Mouse (Mus musculus) CH12.LX (cell line): ENCODE results near the gene Csnk2b. TPM values are rescaled to one million over a fixed set of nuclear protein-coding genes. Genes with fewer than 3 reads are reported as not detected.

Experiments used
- DNase-seq: peaks from one replicate; pipeline ENCODE4 v3.0.0-alpha.2; 2013; ENCODE audit errors: extremely low read depth
- H3K27ac ChIP-seq: 2 replicates; pipeline ENCODE4 v1.5.1; 2012; ENCODE audit warnings: low read depth, mild to moderate bottlenecking, control low read depth, moderate library complexity; ENCODE audit not compliant: insufficient read depth
- H3K27me3 ChIP-seq: replicated peaks from 2 replicates; pipeline ENCODE3; 2012; ENCODE audit warnings: inconsistent platforms
- H3K36me3 ChIP-seq, 2 experiments: replicated peaks in 1 of 2; 2 replicates each; pipeline versions ENCODE3 to v1.6.1; 2012; ENCODE audit warnings: inconsistent platforms in 1 of 2, low read length in 1 of 2, mild to moderate bottlenecking in 1 of 2, mixed read lengths in 1 of 2, moderate library complexity in 1 of 2; ENCODE audit not compliant: control insufficient read depth in 1 of 2, insufficient read depth in 1 of 2
- H3K4me1 ChIP-seq, 2 experiments: 2 replicates each; pipeline ENCODE4 v1.6.1; 2012; ENCODE audit warnings: inconsistent platforms in 1 of 2, moderate library complexity in 1 of 2; ENCODE audit not compliant: insufficient read depth in 2 of 2, control insufficient read depth in 1 of 2
- H3K4me2 ChIP-seq: 2 replicates; pipeline ENCODE4 v1.6.1; 2012; ENCODE audit warnings: low read depth, mild to moderate bottlenecking, control low read depth; ENCODE audit not compliant: poor library complexity, insufficient read depth, severe bottlenecking
- H3K4me3 ChIP-seq, 3 experiments: fragments of 150-350 bp in 1 of 3; sonication (generic) in 1 of 3; replicated peaks in 1 of 3; 2 replicates each; pipeline versions ENCODE3 to v1.5.1; 2011 to 2012; ENCODE audit warnings: low read depth in 2 of 3, low read length in 2 of 3, mild to moderate bottlenecking in 2 of 3, moderate library complexity in 2 of 3, control low read depth in 1 of 3, improper control_type of control experiment in 1 of 3, inconsistent platforms in 1 of 3, mixed read lengths in 1 of 3; ENCODE audit not compliant: poor library complexity in 1 of 3
- H3K79me2 ChIP-seq: replicated peaks from 2 replicates; pipeline ENCODE4 v1.6.1; 2012; ENCODE audit warnings: mild to moderate bottlenecking, moderate library complexity; ENCODE audit not compliant: control insufficient read depth, poor library complexity, insufficient read depth, severe bottlenecking; ENCODE audit errors: extremely low read depth
- H3K9ac ChIP-seq: 2 replicates; pipeline ENCODE4 v1.6.1; 2012; ENCODE audit warnings: low read depth, mild to moderate bottlenecking, control low read depth, moderate library complexity; ENCODE audit not compliant: insufficient read depth
- H3K9me3 ChIP-seq: replicated peaks from 2 replicates; pipeline ENCODE3; 2012; ENCODE audit warnings: low read length, inconsistent platforms, mixed read lengths
- BHLHE40 ChIP-seq: IDR thresholded peaks from 2 replicates; pipeline ENCODE4 v1.6.1; 2011; ENCODE audit warnings: mild to moderate bottlenecking, low read depth, low read length, improper control_type of control experiment
- CTCF ChIP-seq, 2 experiments: IDR thresholded peaks in 1 of 2; conservative IDR thresholded peaks in 1 of 2; 2 replicates each; pipeline ENCODE4 v1.5.1; 2011 to 2012; ENCODE audit warnings: low read depth in 2 of 2, low read length in 2 of 2, improper control_type of control experiment in 1 of 2, inconsistent platforms in 1 of 2, mild to moderate bottlenecking in 1 of 2, moderate library complexity in 1 of 2
- EP300 ChIP-seq: IDR thresholded peaks from 2 replicates; pipeline ENCODE4 v1.6.1; 2011; ENCODE audit warnings: low read length, improper control_type of control experiment
- GABPA ChIP-seq: IDR thresholded peaks from 2 replicates; pipeline ENCODE4 v1.6.1; 2012; ENCODE audit warnings: low read depth, low read length, improper control_type of control experiment, inconsistent platforms; ENCODE audit not compliant: insufficient replicate concordance
- HCFC1 ChIP-seq: IDR thresholded peaks from 2 replicates; pipeline ENCODE4 v1.6.1; 2012; ENCODE audit warnings: low read depth, mild to moderate bottlenecking, inconsistent platforms, low read length, improper control_type of control experiment
- IRF4 ChIP-seq: IDR thresholded peaks from 2 replicates; pipeline ENCODE4 v1.6.1; 2014; ENCODE audit warnings: low read depth, mild to moderate bottlenecking, inconsistent platforms, low read length, improper control_type of control experiment
- KAT2A ChIP-seq: IDR thresholded peaks from 2 replicates; pipeline ENCODE4 v1.6.1; 2012; ENCODE audit warnings: low read length, improper control_type of control experiment, inconsistent platforms; ENCODE audit not compliant: insufficient replicate concordance
- MAX ChIP-seq: IDR thresholded peaks from 2 replicates; pipeline ENCODE4 v1.6.1; 2011; ENCODE audit warnings: low read length, improper control_type of control experiment
- MAZ ChIP-seq: IDR thresholded peaks from 2 replicates; pipeline ENCODE4 v1.6.1; 2012; ENCODE audit warnings: low read depth, mild to moderate bottlenecking, inconsistent platforms, low read length, improper control_type of control experiment, moderate library complexity
- MEF2A ChIP-seq: IDR thresholded peaks from 2 replicates; pipeline ENCODE4 v1.6.1; 2014; ENCODE audit warnings: low read depth, mild to moderate bottlenecking, inconsistent platforms, low read length, improper control_type of control experiment, borderline replicate concordance
- MXI1 ChIP-seq: IDR thresholded peaks from 2 replicates; pipeline ENCODE4 v1.6.1; 2011; ENCODE audit warnings: mild to moderate bottlenecking, low read depth, low read length, improper control_type of control experiment
- MYC ChIP-seq: IDR thresholded peaks from 2 replicates; pipeline ENCODE4 v1.6.1; 2011; ENCODE audit warnings: low read depth, mild to moderate bottlenecking, improper control_type of control experiment, low read length
- NELFE ChIP-seq: IDR thresholded peaks from 2 replicates; pipeline ENCODE4 v1.6.1; 2011; ENCODE audit warnings: low read depth, low read length, improper control_type of control experiment
- NRF1 ChIP-seq: IDR thresholded peaks from 2 replicates; pipeline ENCODE4 v1.6.1; 2014; ENCODE audit warnings: low read depth, mild to moderate bottlenecking, inconsistent platforms, low read length, improper control_type of control experiment, moderate library complexity
- POLR2A ChIP-seq: IDR thresholded peaks from 2 replicates; pipeline ENCODE4 v1.6.1; 2011; ENCODE audit warnings: low read depth, mild to moderate bottlenecking, improper control_type of control experiment, low read length
- POLR2AphosphoS2 ChIP-seq: IDR thresholded peaks from 2 replicates; pipeline ENCODE4 v1.6.1; 2011; ENCODE audit warnings: low read depth, low read length, improper control_type of control experiment
- RCOR1 ChIP-seq: conservative IDR thresholded peaks from 2 replicates; pipeline ENCODE4 v1.6.1; 2012; ENCODE audit warnings: low read depth, mild to moderate bottlenecking, inconsistent platforms, low read length, improper control_type of control experiment
- SIN3A ChIP-seq: IDR thresholded peaks from 2 replicates; pipeline ENCODE4 v1.6.1; 2012; ENCODE audit warnings: low read length, improper control_type of control experiment, inconsistent platforms
- SMC3 ChIP-seq: IDR thresholded peaks from 2 replicates; pipeline ENCODE4 v1.6.1; 2011; ENCODE audit warnings: low read depth, low read length, improper control_type of control experiment
- TBP ChIP-seq: conservative IDR thresholded peaks from 2 replicates; pipeline ENCODE4 v1.6.1; 2011; ENCODE audit warnings: low read depth, low read length, improper control_type of control experiment
- TCF12 ChIP-seq: IDR thresholded peaks from 2 replicates; pipeline ENCODE4 v1.6.1; 2014; ENCODE audit warnings: low read depth, mild to moderate bottlenecking, inconsistent platforms, low read length, improper control_type of control experiment
- UBTF ChIP-seq: IDR thresholded peaks from 2 replicates; pipeline ENCODE4 v1.6.1; 2012; ENCODE audit warnings: low read depth, mild to moderate bottlenecking, inconsistent platforms, low read length, improper control_type of control experiment, moderate library complexity
- ZC3H11A ChIP-seq: IDR thresholded peaks from 2 replicates; pipeline ENCODE4 v1.6.1; 2012; ENCODE audit warnings: low read depth, mild to moderate bottlenecking, inconsistent platforms, low read length, improper control_type of control experiment
- ZKSCAN1 ChIP-seq: IDR thresholded peaks from 2 replicates; pipeline ENCODE4 v1.6.1; 2012; ENCODE audit warnings: low read depth, inconsistent platforms, low read length, improper control_type of control experiment, borderline replicate concordance
- ZMIZ1 ChIP-seq: IDR thresholded peaks from 2 replicates; pipeline ENCODE4 v1.6.1; 2012; ENCODE audit warnings: low read depth, mild to moderate bottlenecking, inconsistent platforms, low read length, improper control_type of control experiment
- ZNF384 ChIP-seq: IDR thresholded peaks from 2 replicates; pipeline ENCODE4 v1.6.1; 2012; ENCODE audit warnings: low read depth, low read length, improper control_type of control experiment, inconsistent platforms
- dilution Hi-C: fragments of 300-500 bp; cut with MboI; formaldehyde crosslinking; loops from 2 replicates; pipeline ENCODE4 v1.14.3; 2020; ENCODE audit warnings: low sequenced_read_pairs; ENCODE audit not compliant: extremely low pct_unique_long_range_greater_than_20kb, extremely low pct_ligation_motif_present
- in situ Hi-C: fragments of 300-500 bp; cut with MboI; formaldehyde crosslinking; loops from 3 replicates; pipeline ENCODE4 v1.14.3; 2019; ENCODE audit warnings: low sequenced_read_pairs, low pct_ligation_motif_present, low pct_unique_long_range_greater_than_20kb, mixed read lengths
- polyA plus RNA-seq: library from polyadenylated mRNA; unstranded; fragments of >175 nt; gene quantifications from 2 replicates; pipeline ENCODE4 v1.2.1, GENCODE M21; 2012; ENCODE audit warnings: low read depth; ENCODE audit not compliant: insufficient read length
- total RNA-seq, 2 experiments: library from RNA; depleted of rRNA; stranded (reverse); fragments of 300-350 nt in 1 of 2; fragments of >200 nt in 1 of 2; gene quantifications; 2 replicates each; pipeline ENCODE4 v1.2.3; 2012 to 2014

Gene Csnk2b
- total and polyA plus RNA-seq, 3 experiments, result 89.3 to 348 (median 130) TPM

- H3K4me2 ChIP-seq, result peak overlapping the region; percentile 84
- H3K4me3 ChIP-seq, result peak overlapping the region; percentile 65 to 97 (median 73)
- peaks cover 45% of the 10 kb centered on the region for H3K79me2 ChIP-seq
- in situ Hi-C loops, result no loop called here
- TF ChIP-seq ZKSCAN1 (no peak), GABPA (no peak), MXI1 (0 out of 2 replicates have a peak, but pooled peaks have one; percentile 15), SMC3 (no peak), TBP (peak; percentile 46), NRF1 (no peak), EP300 (peak; percentile 55; the same call in 1 of the 2 replicates), MEF2A (no peak), IRF4 (no peak), UBTF (no peak), MYC (peak; percentile 21; the same call in 1 of the 2 replicates), RCOR1 (no peak), HCFC1 (no peak), SIN3A (0 out of 2 replicates have a peak, but pooled peaks have one; percentile 16)
- TF ChIP-seq, all 38 proteins: peak for 5
- no peaks in the 10 kb centered on the region for H3K9me3 ChIP-seq
- peaks cover 16 to 30% of the 10 kb centered on the region in 2 experiments for H3K36me3 ChIP-seq
- H3K27ac ChIP-seq, result peak overlapping the region; percentile 97; the same call in 1 of the 2 replicates
- dilution Hi-C loops, result no loop called here
- no peak for DNase-seq
- H3K4me1 ChIP-seq, result peaks cover 6 to 37% of the 10 kb centered on the region in 2 experiments
- H3K27me3 ChIP-seq, result no peaks in the 10 kb centered on the region
- peak overlapping the region; percentile 85 for H3K9ac ChIP-seq
Measured at GRCm38 (mm10) chr17:35165451-35166155, 43.8 kb upstream of the Csnk2b start.

- dilution Hi-C loops, result no loop called here
- peaks cover 6 to 38% of the 10 kb centered on the region in 2 experiments for H3K4me1 ChIP-seq
- H3K4me2 ChIP-seq, result peak within 1 kb of the TSS; percentile 84
- no peaks in the 10 kb centered on the region for H3K27me3 ChIP-seq
- no peaks in the 10 kb centered on the region for H3K9me3 ChIP-seq
- in situ Hi-C loops, result no loop called here
- DNase-seq, result peak; percentile 99
- H3K36me3 ChIP-seq, result peaks cover 22 to 38% of the 10 kb centered on the region in 2 experiments
- H3K4me3 ChIP-seq, result peak within 1 kb of the TSS; percentile 88 to 97 (median 92)
- peak within 1 kb of the TSS; percentile 97 for H3K27ac ChIP-seq
- peak within 1 kb of the TSS; percentile 95 for H3K9ac ChIP-seq
- peaks cover 52% of the 10 kb centered on the region for H3K79me2 ChIP-seq
- TF ChIP-seq CTCF (conservative IDR thresholded peaks at IDR 0.05 in 1 of 2, IDR thresholded peaks at IDR 0.05 in 1 of 2; ENCODE audit: low read depth in 2 of 2, low read length in 2 of 2), result no peak
- 0 out of 2 replicates have a peak, but pooled peaks have one; percentile 37 for TF ChIP-seq POLR2AphosphoS2
- no peak for TF ChIP-seq RCOR1
- peak; percentile 92; the same call in 1 of the 2 replicates for TF ChIP-seq TBP
- peak; percentile 60; the same call in 1 of the 2 replicates for TF ChIP-seq MXI1
- no peak for TF ChIP-seq ZC3H11A
- peak; percentile 94 for TF ChIP-seq ZNF384
- peak; percentile 78; the same call in 1 of the 2 replicates for TF ChIP-seq POLR2A
- no peak for TF ChIP-seq GABPA
- TF ChIP-seq ZMIZ1, result peak; percentile 90
- peak; percentile 11; the same call in 1 of the 2 replicates for TF ChIP-seq BHLHE40
- TF ChIP-seq MAX, result peak; percentile 33; the same call in 1 of the 2 replicates
- peak; percentile 85 for TF ChIP-seq HCFC1
- TF ChIP-seq NELFE, result peak; percentile 81
- no peak for TF ChIP-seq SMC3
- peak; percentile 77 for TF ChIP-seq TCF12
- peak; percentile 75 for TF ChIP-seq SIN3A
- peak; percentile 94 for TF ChIP-seq MAZ
- TF ChIP-seq NRF1, result peak; percentile 94
- TF ChIP-seq KAT2A, result peak; percentile 78
- TF ChIP-seq EP300, result no peak
Measured at GRCm38 (mm10) chr17:35164568-35165450, 43.0 kb upstream of the Csnk2b start, which contains the start of gene Prrc2a. Gene Prrc2a (minus strand): TSS chr17:35164897.
